Mouse (Mus musculus) megakaryocyte-erythroid progenitor cell, adult 5-6 weeks (primary cell): ENCODE results near the gene Rho. TPM values are rescaled to one million over a fixed set of nuclear protein-coding genes. Genes with fewer than 3 reads are reported as not detected.

Experiments used
- total RNA-seq, 2 experiments: library from RNA; stranded (forward) in 1 of 2; stranded (reverse) in 1 of 2; fragments of 200-1000, 215-1000 nt in 1 of 2; fragments of >200 nt in 1 of 2; fragmentation: Nextera tagmentation in 1 of 2; gene quantifications; 2 replicates each; pipeline ENCODE4 v1.2.3; 2014 to 2017

Rho gene
- total RNA-seq, 2 experiments from 2014 or later, result not detected

Other genes with a start within 250 kb of the Rho start
- 27.1 and 36.9 TPM in 2 replicates for gene Tmem40, start 169.3 kb upstream of the Rho start, total RNA-seq (2014; fragmentation: Nextera tagmentation)
- 24.0 and 36.5 TPM in 2 replicates for gene Tmem40, start 169.3 kb upstream of the Rho start, total RNA-seq (2017)
- 0.54 and 2.1 TPM in 2 replicates for gene Cand2, start 157.2 kb upstream of the Rho start, total RNA-seq (2014; fragmentation: Nextera tagmentation)
- 0.72 and 0.89 TPM in 2 replicates for gene Cand2, start 157.2 kb upstream of the Rho start, total RNA-seq (2017)
- 5,043 and 6,230 TPM in 2 replicates for gene Rpl32, start 123.0 kb upstream of the Rho start, total RNA-seq (2014; fragmentation: Nextera tagmentation)
- gene Rpl32, start 123.0 kb upstream of the Rho start, total RNA-seq (2017), result 5,746 and 6,785 TPM in 2 replicates
- not detected in 2 replicates for gene Efcab12, start 93.3 kb upstream of the Rho start, total RNA-seq (2014; fragmentation: Nextera tagmentation)
- 0.05 TPM in 1 of 2 replicates, not detected in the other for gene Efcab12, start 93.3 kb upstream of the Rho start, total RNA-seq (2017)
- 12.6 and 25.6 TPM in 2 replicates for gene Mbd4, start 78.4 kb upstream of the Rho start, total RNA-seq (2014; fragmentation: Nextera tagmentation)
- gene Mbd4, start 78.4 kb upstream of the Rho start, total RNA-seq (2017), result 18.9 and 19.9 TPM in 2 replicates
- 0.49 and 1.8 TPM in 2 replicates for gene Ift122, start 78.3 kb upstream of the Rho start, total RNA-seq (2014; fragmentation: Nextera tagmentation)
- gene Ift122, start 78.3 kb upstream of the Rho start, total RNA-seq (2017), result 2.3 and 3.7 TPM in 2 replicates
- gene H1foo, start 13.2 kb downstream of the Rho start, total RNA-seq (2014; fragmentation: Nextera tagmentation), result not detected in 2 replicates
- gene H1foo, start 13.2 kb downstream of the Rho start, total RNA-seq (2017), result not detected in 2 replicates
- gene Plxnd1, start 63.3 kb downstream of the Rho start, total RNA-seq (2014; fragmentation: Nextera tagmentation), result 0.72 and 1.6 TPM in 2 replicates
- gene Plxnd1, start 63.3 kb downstream of the Rho start, total RNA-seq (2017), result 0.11 and 1.4 TPM in 2 replicates